Mouse (Mus musculus) kidney, embryonic 14.5 days (tissue): ENCODE results near the gene Nfe2l2. TPM values are rescaled to one million over a fixed set of nuclear protein-coding genes. Genes with fewer than 3 reads are reported as not detected.

Experiments
- ATAC-seq: fragments of 200-750 bp; cut with Nextera tagmentation; 2 replicates; pipeline ENCODE4 v1.8.0; 2017; ENCODE audit warnings: moderate number of reproducible peaks, mild to moderate bottlenecking, moderate TSS enrichment, moderate library complexity; ENCODE audit not compliant: low FRiP score, low TSS enrichment
- H3K27ac ChIP-seq: fragments of 300-500 bp; sonication (generic); 2 replicates; pipeline ENCODE4 v1.5.1; 2014; ENCODE audit warnings: low read depth, mild to moderate bottlenecking, low read length, moderate library complexity, mixed read lengths
- H3K27me3 ChIP-seq: fragments of 300-500 bp; sonication (generic); 2 replicates; pipeline ENCODE4 v1.6.1; 2014; ENCODE audit warnings: mild to moderate bottlenecking, low read length; ENCODE audit not compliant: control insufficient read depth, insufficient read depth
- H3K36me3 ChIP-seq: fragments of 300-500 bp; sonication (generic); 2 replicates; pipeline ENCODE4 v1.6.1; 2014; ENCODE audit warnings: low read length, mixed read lengths; ENCODE audit not compliant: control insufficient read depth, insufficient read depth
- H3K4me1 ChIP-seq: fragments of 300-500 bp; sonication (generic); 2 replicates; pipeline ENCODE4 v1.6.1; 2014; ENCODE audit warnings: low read length, mixed read lengths; ENCODE audit not compliant: control insufficient read depth, insufficient read depth
- H3K4me2 ChIP-seq: fragments of 300-500 bp; sonication (generic); replicated peaks from 2 replicates; pipeline ENCODE4 v1.6.1; 2014; ENCODE audit warnings: low read depth, mild to moderate bottlenecking, low read length
- H3K4me3 ChIP-seq: fragments of 300-500 bp; sonication (generic); 2 replicates; pipeline ENCODE4 v1.5.1; 2014; ENCODE audit warnings: mild to moderate bottlenecking, low read length
- H3K9ac ChIP-seq: fragments of 300-500 bp; sonication (generic); 2 replicates; pipeline ENCODE4 v1.6.1; 2014; ENCODE audit warnings: low read depth, mild to moderate bottlenecking, low read length, moderate library complexity
- H3K9me3 ChIP-seq: fragments of 300-500 bp; sonication (generic); 2 replicates; pipeline ENCODE4 v1.6.1; 2016; ENCODE audit warnings: low read length; ENCODE audit not compliant: control insufficient read depth
- WGBS: fragments of 180-500 bp; shearing (Covaris S2); extraction: QIAGEN DNeasy Blood & Tissue Kit; methylation state at CpG from one replicate; pipeline ENCODE4 v1.1.7; 2014; 5-methylcytosine and 5-hydroxymethylcytosine counted together
- polyA plus RNA-seq: library from polyadenylated mRNA; unstranded; fragments of >200 nt; fragmentation: Nextera tagmentation; extraction: Ambion mirVana; gene quantifications from 2 replicates; pipeline ENCODE4 v1.2.1, GENCODE M21; 2014

Gene Nfe2l2
- polyA plus RNA-seq, 1 experiment from 2014 or later: 67.6 TPM

GRCm38 (mm10) chr2:75716046-75717016 is 11.9 kb upstream of the Nfe2l2 start:
- H3K27me3 ChIP-seq: no peaks in the 10 kb centered on the region
- H3K4me3 ChIP-seq: no peak overlapping the region
- ATAC-seq: peak; percentile 24; the same call in 1 of the 2 replicates
- WGBS: 51% methylated on average over 12 of the region's 12 CpGs
- H3K9me3 ChIP-seq: no peaks in the 10 kb centered on the region
- no peak overlapping the region for H3K9ac ChIP-seq
- no peaks in the 10 kb centered on the region for H3K36me3 ChIP-seq
- H3K27ac ChIP-seq: no peak overlapping the region
- H3K4me1 ChIP-seq: no peaks in the 10 kb centered on the region
- H3K4me2 ChIP-seq: no peak overlapping the region

DNA sequence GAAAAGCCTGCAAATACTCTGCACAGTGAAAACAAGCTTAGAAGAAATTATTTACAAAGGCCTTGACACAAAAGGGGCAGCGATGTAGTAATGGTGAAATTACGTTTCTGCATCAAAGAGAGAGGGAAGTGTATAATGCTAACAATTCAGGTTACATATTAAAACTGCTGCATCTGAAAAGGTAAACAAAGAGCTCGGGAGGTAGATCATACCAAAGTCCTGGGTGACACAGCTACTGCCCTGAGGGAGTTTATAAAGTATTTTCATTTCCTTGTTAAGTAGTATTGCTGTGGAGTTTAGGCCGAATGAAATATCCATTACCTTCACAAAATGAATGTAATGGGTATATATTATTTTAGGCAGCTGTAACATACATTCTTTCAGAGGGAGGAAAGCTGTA is 10.3 kb upstream of the Nfe2l2 start:
- H3K36me3 ChIP-seq: no peaks in the 10 kb centered on the region
- H3K4me3 ChIP-seq: no peak overlapping the region
- WGBS: 50% methylated on average over 4 of the region's 4 CpGs
- no peak overlapping the region for H3K9ac ChIP-seq
- H3K4me1 ChIP-seq: no peaks in the 10 kb centered on the region
- H3K27ac ChIP-seq: no peak overlapping the region
- ATAC-seq: no peak
- no peak overlapping the region for H3K4me2 ChIP-seq
- no peaks in the 10 kb centered on the region for H3K27me3 ChIP-seq
- H3K9me3 ChIP-seq: no peaks in the 10 kb centered on the region

DNA sequence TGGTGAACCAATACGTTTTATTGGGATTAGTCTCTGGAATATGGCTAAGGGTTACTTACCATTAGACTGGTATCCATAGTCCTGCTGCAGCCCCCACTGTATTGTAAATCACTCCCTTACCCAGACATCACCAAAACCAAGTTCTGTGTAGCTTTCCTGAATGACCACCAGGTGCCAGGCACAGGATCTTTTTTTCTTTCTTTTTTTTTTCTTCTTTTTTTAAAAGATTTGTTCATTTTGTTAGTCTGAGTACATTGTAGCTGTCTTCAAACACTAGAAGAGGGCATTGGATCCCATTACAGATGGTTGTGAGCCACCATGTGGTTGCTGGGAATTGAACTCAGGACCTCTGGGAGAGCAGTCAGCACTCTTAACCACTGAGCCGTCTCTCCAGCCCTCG is 8.6 kb upstream of the Nfe2l2 start:
- H3K9ac ChIP-seq: no peak overlapping the region
- H3K4me2 ChIP-seq: no peak overlapping the region
- H3K27ac ChIP-seq: no peak overlapping the region
- H3K4me3 ChIP-seq: no peak overlapping the region
- no peaks in the 10 kb centered on the region for H3K36me3 ChIP-seq
- H3K4me1 ChIP-seq: no peaks in the 10 kb centered on the region
- 0 out of 2 replicates have a peak, but pooled peaks cover 2% of the 10 kb centered on the region for H3K9me3 ChIP-seq
- 88% methylated on average over 3 of the region's 3 CpGs for WGBS
- H3K27me3 ChIP-seq: no peaks in the 10 kb centered on the region
- ATAC-seq: no peak

- H3K4me1 ChIP-seq: peaks cover 6% of the 10 kb centered on the region
- no peak overlapping the region for H3K4me2 ChIP-seq
- 30% methylated on average over 1 of the region's 1 CpGs for WGBS
- H3K4me3 ChIP-seq: no peak overlapping the region
- no peak overlapping the region for H3K27ac ChIP-seq
- H3K36me3 ChIP-seq: no peaks in the 10 kb centered on the region
- H3K27me3 ChIP-seq: no peaks in the 10 kb centered on the region
- ATAC-seq: no peak
- 0 out of 2 replicates have a peak, but pooled peaks cover 2% of the 10 kb centered on the region for H3K9me3 ChIP-seq
- H3K9ac ChIP-seq: no peak overlapping the region
These were observed 3.0 kb upstream of the Nfe2l2 start for GRCm38 (mm10) chr2:75707420-75707819.

DNA sequence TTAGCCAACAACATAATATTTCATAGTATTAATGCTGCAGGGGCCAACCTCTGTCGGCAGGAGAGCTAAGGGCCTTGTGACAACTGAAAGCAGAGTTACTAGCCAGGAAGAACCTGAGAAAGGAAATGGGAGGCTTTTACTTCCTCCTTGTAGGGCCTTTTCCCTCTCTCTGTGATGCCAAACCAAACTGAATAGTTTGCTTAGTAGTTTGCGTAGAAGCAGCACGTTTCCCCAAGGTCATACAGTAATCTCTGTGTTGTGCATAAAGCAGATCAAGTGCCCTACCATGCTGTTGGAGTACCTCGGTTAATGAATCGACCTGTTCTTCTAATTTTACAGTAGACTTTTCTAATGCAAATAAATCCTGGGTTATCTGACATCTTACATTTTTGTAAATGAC is 2.0 kb upstream of the Nfe2l2 start:
- no peak for ATAC-seq
- no peaks in the 10 kb centered on the region for H3K27me3 ChIP-seq
- H3K4me3 ChIP-seq: no peak overlapping the region
- no peak overlapping the region for H3K4me2 ChIP-seq
- no peak overlapping the region for H3K9ac ChIP-seq
- 0 out of 2 replicates have a peak, but pooled peaks cover 2% of the 10 kb centered on the region for H3K9me3 ChIP-seq
- peaks cover 15% of the 10 kb centered on the region for H3K4me1 ChIP-seq
- WGBS: 67% methylated on average over 5 of the region's 5 CpGs
- no peak overlapping the region for H3K27ac ChIP-seq
- H3K36me3 ChIP-seq: no peaks in the 10 kb centered on the region

- Histone ChIP-seq H3K4me3 (peak overlapping the region; percentile 63), H3K9me3 (0 out of 2 replicates have a peak, but pooled peaks cover 2% of the 10 kb centered on the region), H3K36me3 (no peaks in the 10 kb centered on the region), H3K4me1 (peaks cover 25% of the 10 kb centered on the region), H3K4me2 (peak overlapping the region; percentile 70), H3K27me3 (no peaks in the 10 kb centered on the region), H3K9ac (peak overlapping the region; percentile 79), H3K27ac (peak overlapping the region; percentile 98)
- peak; percentile 8; the same call in 1 of the 2 replicates for ATAC-seq
- 22% methylated on average over 19 of the region's 19 CpGs for WGBS
These were observed 816 bp upstream of the Nfe2l2 start for GRCm38 (mm10) chr2:75705162-75705752.

- Histone ChIP-seq H3K9ac (peak overlapping the region; percentile 79), H3K4me3 (peak overlapping the region; percentile 63), H3K27ac (peak overlapping the region; percentile 98), H3K4me2 (peak overlapping the region; percentile 70), H3K27me3 (no peaks in the 10 kb centered on the region), H3K36me3 (no peaks in the 10 kb centered on the region; the same call in 1 of the 2 replicates), H3K4me1 (peaks cover 33% of the 10 kb centered on the region), H3K9me3 (no peaks in the 10 kb centered on the region)
- peak; percentile 55 for ATAC-seq
- WGBS: under 1% methylated on average over 54 of the region's 62 CpGs
These were observed 863 bp downstream of the Nfe2l2 start for GRCm38 (mm10) chr2:75703375-75704181.

- 11% methylated on average over 5 of the region's 5 CpGs for WGBS
- ATAC-seq: no peak
- Histone ChIP-seq H3K27ac (peak overlapping the region; percentile 98; the same call in 1 of the 2 replicates), H3K36me3 (no peaks in the 10 kb centered on the region; the same call in 1 of the 2 replicates), H3K4me2 (peak overlapping the region; percentile 70), H3K4me1 (peaks cover 33% of the 10 kb centered on the region), H3K27me3 (no peaks in the 10 kb centered on the region), H3K9me3 (no peaks in the 10 kb centered on the region), H3K9ac (peak overlapping the region; percentile 79), H3K4me3 (peak overlapping the region; percentile 63)
These were observed 1.9 kb downstream of the Nfe2l2 start for GRCm38 (mm10) chr2:75702588-75702976.
